Mouse (Mus musculus): ENCODE data around the gene Nup133. TPM values are rescaled to one million over a fixed set of nuclear protein-coding genes. Genes with fewer than 3 reads are reported as not detected.

The Nup133 gene
- total RNA-seq (2023) = 23.3 TPM

DNA sequence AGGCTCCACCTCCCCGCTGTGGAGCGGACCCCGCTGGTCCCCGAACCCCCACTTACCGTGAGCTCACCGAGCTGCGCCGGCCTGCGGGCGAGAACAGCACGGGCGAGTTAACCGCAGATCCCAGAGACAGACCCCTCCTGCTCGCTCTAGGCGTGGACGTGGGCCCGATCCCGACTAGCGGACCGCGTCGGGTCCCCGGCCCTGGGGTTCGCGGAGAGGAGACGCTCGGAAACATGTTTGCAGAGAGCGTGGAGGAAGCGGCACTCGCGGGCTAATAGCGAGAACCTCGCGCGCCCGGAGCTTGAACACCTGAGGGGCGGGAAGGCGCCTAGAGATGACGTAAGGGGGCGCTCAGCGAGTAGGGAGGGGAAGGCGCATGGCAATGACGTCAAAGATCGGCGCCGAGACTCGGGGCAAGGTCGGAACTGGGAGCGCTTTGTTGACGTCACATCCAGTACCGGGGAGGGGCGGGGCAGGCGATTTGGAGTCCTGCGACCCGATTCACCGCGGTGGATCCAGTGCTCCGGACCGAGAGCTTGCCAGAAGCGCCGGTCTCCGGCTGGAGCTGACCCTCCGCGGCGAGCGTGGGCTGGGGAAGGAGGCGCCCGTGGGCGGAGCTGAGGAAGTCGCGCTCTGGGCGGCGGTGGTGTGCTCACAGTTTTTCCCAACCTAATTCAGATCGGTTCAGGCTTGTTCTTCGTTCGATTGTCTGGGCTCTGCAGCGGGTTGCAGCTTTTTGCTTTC is at the start of gene Nup133:
Gene Nup133, minus strand, starts transcription at position 324 of the 744 bp plus-strand sequence.

DNA sequence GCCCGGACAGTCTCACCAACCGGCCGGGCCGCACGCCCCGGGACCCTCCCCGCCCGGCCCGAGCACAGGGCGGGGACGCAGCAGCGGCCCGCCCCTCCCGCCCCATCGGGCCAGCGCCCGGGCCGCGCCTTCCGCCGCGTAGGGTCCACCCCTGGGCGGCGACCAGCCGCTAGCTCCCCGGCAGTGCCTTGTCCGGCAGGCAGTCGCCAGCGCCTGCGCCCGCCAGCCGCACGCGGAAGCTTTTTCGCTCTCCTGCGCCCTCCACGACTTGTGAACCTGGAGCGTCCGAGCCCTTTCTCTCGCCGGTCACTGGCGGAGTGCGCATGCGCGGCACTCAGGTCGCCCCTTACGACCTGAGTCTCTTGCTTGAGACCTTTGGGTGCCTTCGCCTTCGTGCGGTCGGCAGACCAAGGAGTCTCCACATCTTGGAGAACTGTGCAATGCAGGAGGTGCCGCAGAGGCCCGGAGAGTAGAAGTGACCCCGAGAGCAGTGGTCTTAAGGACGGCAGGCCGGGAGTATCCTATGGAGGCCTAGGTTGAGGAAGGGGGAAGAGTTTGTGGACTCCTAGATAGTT is 33.8 kb upstream of the Nup133 start, which contains the start of gene Abcb10:
Gene Abcb10, minus strand, starts transcription at position 297 of the 575 bp plus-strand sequence.

DNA sequence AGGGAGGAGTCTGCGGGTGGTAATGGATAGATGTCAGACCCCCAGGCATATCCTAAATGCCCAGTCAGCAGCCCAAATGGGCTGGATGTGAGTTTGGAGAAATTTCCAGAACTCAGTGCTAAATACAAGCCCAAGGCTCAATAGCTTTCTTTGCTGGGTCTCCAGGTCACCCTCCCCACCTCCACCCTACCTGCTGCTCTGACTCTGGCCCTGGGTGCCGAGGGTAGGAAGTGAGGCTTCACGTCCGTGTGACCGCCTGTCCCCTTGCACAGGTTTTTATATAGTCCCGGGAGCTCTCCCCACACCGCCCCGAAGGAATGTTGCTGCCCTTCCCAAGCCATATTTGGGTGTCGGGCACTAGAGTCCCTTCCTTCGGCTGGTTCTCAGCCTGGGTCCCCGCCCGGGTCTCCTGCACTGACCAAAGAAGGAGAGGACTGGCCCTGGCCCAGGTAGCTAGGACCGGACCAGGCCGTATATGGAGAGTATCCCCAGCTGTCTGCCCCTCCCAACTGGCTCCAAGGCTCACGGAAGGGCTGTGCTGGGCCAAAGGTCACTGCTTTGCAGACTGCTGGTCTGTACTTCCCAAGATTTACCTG is 54.5 kb downstream of the Nup133 start, which contains the start of gene Acta1:
Gene Acta1, minus strand, starts transcription at position 250 of the 596 bp plus-strand sequence.

DNA sequence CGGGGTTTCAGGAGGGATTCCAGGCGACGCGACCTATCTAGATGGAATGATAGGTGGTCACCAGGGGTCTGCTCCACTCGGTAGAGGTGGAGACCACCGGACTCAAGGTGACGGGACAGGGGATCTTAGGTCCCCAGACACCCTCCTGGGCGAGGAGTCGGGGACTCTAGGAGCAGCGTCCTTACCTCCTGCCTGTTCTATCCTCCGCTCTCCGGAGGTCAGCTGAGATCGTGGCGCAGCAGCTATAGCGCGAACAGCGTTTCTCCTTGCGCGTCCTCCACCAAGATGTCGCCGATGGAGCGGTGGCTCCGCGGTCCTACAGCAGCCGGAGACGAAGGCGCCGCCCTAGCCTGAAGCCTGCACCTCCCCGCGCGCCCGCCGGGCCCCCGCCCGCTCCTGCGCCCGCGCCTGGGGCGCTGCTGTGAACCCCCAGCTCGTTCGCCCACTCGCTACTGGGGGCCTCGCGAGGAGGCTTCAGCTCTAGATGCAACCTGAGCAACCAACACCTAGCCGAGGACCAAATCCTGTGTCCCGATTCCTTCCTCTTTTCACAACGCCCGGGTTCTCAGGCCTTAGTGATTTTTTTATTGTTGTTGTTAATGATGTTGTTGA is 89.3 kb downstream of the Nup133 start, which contains the start of gene Ccsap:
Gene Ccsap, minus strand, starts transcription at position 562 of the 612 bp plus-strand sequence.

Other genes with a start within 250 kb of the Nup133 start
- gene Rab4a, start 143.3 kb downstream of the Nup133 start, total RNA-seq (2023) = 6.5 TPM
- gene Ccsap, start 89.1 kb downstream of the Nup133 start, total RNA-seq (2023) = 24.1 TPM
- gene Acta1, start 54.5 kb downstream of the Nup133 start, total RNA-seq (2023) = not detected
- gene Abcb10, start 33.9 kb upstream of the Nup133 start, total RNA-seq (2023) = 3.1 TPM
- gene Taf5l, start 72.1 kb upstream of the Nup133 start, total RNA-seq (2023) = 70.7 TPM
- 19.1 TPM for gene Urb2, start 72.2 kb upstream of the Nup133 start, total RNA-seq (2023)